Mouse (Mus musculus) heart, embryonic 15.5 days (tissue): ENCODE results near the gene Wwp2. TPM values are rescaled to one million over a fixed set of nuclear protein-coding genes. Genes with fewer than 3 reads are reported as not detected.
A peak's percentile ranks its signal among the peaks of the same experiment; 100 is the strongest.

Experiments
- microRNA counts: library from miRNA; unstranded; fragments of <30 nt; microRNA quantifications from one replicate; lab custom pipeline; 2016
- microRNA-seq: library from miRNA; unstranded; fragments of <30 nt; microRNA quantifications from one replicate; pipeline ENCODE4, GENCODE M21; 2016
- polyA plus RNA-seq: library from polyadenylated mRNA; unstranded; fragments of >200 nt; fragmentation: Nextera tagmentation; extraction: Ambion mirVana; gene quantifications from 2 replicates; pipeline ENCODE4 v1.2.1, GENCODE M21; 2015

Wwp2 gene
- polyA plus RNA-seq, 1 experiment from 2014 or later, result 27.5 TPM

MicroRNAs within 50 kb of the gene (microRNA counts, 519-probe panel; counts per million panel counts)
- microRNA mmu-miR-140 (lab: Ali Mortazavi, UCI), result 3,165 counts per million, percentile 76 among the panel's probes with 10 or more counts

Small RNA genes lying within 50 kb of the gene (microRNA-seq; reads per million reads assigned to microRNA genes)
- gene Mir140, result 6,093 reads per million, percentile 92 among the genes with 10 or more reads in this experiment

Other genes with a start within 250 kb of the Wwp2 start
- gene Nfat5, start 142.9 kb upstream of the Wwp2 start, polyA plus RNA-seq, result 10.4 and 11.4 TPM in 2 replicates
- gene Nqo1, start 33.2 kb upstream of the Wwp2 start, polyA plus RNA-seq, result 10.7 and 28.0 TPM in 2 replicates
- gene Nob1, start 11.3 kb upstream of the Wwp2 start, polyA plus RNA-seq, result 44.4 and 50.2 TPM in 2 replicates
- gene Psmd7, start 152.1 kb downstream of the Wwp2 start, polyA plus RNA-seq, result 156 and 179 TPM in 2 replicates